Mouse (Mus musculus) bone marrow macrophage, adult 2 months (primary cell): ENCODE results near the gene Myo18a.

Source experiments
- CTCF ChIP-seq: IDR thresholded peaks from 2 replicates; pipeline ENCODE4 v1.5.1; 2012; ENCODE audit warnings: low read depth, mild to moderate bottlenecking, low read length, moderate library complexity
- POLR2A ChIP-seq: IDR thresholded peaks from 2 replicates; pipeline ENCODE4 v1.6.1; 2012; ENCODE audit warnings: mild to moderate bottlenecking, low read depth, low read length, borderline replicate concordance

DNA sequence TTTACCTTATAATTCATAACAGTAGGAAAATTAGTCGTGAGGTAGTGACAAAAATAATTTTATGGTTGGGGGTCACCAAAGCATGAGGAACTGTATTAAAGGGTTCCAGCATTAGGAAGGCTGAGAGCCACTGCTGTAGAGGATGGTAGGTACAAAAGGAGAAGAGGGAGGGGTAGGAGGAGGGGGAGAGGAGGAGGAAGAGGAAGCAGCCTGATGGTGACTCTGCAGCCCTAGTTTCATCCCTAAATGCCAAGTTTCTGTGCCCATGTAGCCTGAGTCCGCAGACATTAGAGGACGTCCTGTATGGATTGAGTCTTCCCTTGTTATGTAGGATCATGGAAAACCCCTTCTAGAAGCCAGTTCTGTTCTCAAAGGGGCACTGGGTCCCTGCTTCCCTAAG is 110.1 kb downstream of the Myo18a start:
- TF ChIP-seq POLR2A (no peak), CTCF (no peak)
